Mouse (Mus musculus) thymus, adult 2 months (tissue): Measurements from ENCODE around the gene Krt23. TPM values are rescaled to one million over a fixed set of nuclear protein-coding genes. Genes with fewer than 3 reads are reported as not detected.

Experiments used
- DNase-seq: peaks from one replicate; pipeline ENCODE4 v3.0.0; 2021
- H3K27ac ChIP-seq: fragments of 200-500 bp; 2 replicates; pipeline ENCODE4 v1.5.1; 2012; ENCODE audit warnings: low read length, control low read depth; ENCODE audit not compliant: control insufficient read depth, insufficient read depth
- H3K27me3 ChIP-seq: fragments of 200-500 bp; 2 replicates; pipeline ENCODE4 v1.6.1; 2012; ENCODE audit warnings: mild to moderate bottlenecking, low read length, moderate library complexity, mixed read lengths; ENCODE audit not compliant: control insufficient read depth, insufficient read depth
- H3K36me3 ChIP-seq: fragments of 200-500 bp; 2 replicates; pipeline ENCODE4 v1.6.1; 2012; ENCODE audit warnings: mild to moderate bottlenecking, low read length, moderate library complexity; ENCODE audit not compliant: control insufficient read depth, insufficient read depth
- H3K4me1 ChIP-seq: fragments of 200-500 bp; replicated peaks from 2 replicates; pipeline ENCODE4 v1.6.1; 2012; ENCODE audit warnings: low read length; ENCODE audit not compliant: control insufficient read depth, insufficient read depth
- H3K4me3 ChIP-seq: fragments of 200-500 bp; 2 replicates; pipeline ENCODE4 v1.5.1; 2012; ENCODE audit warnings: mild to moderate bottlenecking, low read length, control low read depth, moderate library complexity; ENCODE audit not compliant: control insufficient read depth, insufficient read depth
- CTCF ChIP-seq: fragments of 200-500 bp; IDR thresholded peaks from 2 replicates; pipeline ENCODE4 v1.5.1; 2012; ENCODE audit warnings: mild to moderate bottlenecking, control low read depth, low read length, moderate library complexity, borderline replicate concordance; ENCODE audit not compliant: control insufficient read depth, poor library complexity, insufficient read depth; ENCODE audit errors: extremely low read depth
- POLR2A ChIP-seq: fragments of 200-500 bp; IDR thresholded peaks from 2 replicates; pipeline ENCODE4 v1.6.1; 2012; ENCODE audit warnings: mild to moderate bottlenecking, low read length, control low read depth, moderate library complexity; ENCODE audit not compliant: control insufficient read depth, poor library complexity, insufficient read depth; ENCODE audit errors: extremely low read depth
- WGBS: fragments of 180-500 bp; shearing (Covaris S2); methylation state at CpG from one replicate; pipeline ENCODE4 v1.1.7; 2018; 5-methylcytosine and 5-hydroxymethylcytosine counted together
- polyA plus RNA-seq: library from polyadenylated mRNA; depleted of rRNA; stranded (reverse); fragments of >200 nt; gene quantifications from 2 replicates; pipeline ENCODE4 v1.2.3, GENCODE M21; 2012

Krt23 gene
- polyA plus RNA-seq, 1 experiment, result 1.7 TPM

DNA sequence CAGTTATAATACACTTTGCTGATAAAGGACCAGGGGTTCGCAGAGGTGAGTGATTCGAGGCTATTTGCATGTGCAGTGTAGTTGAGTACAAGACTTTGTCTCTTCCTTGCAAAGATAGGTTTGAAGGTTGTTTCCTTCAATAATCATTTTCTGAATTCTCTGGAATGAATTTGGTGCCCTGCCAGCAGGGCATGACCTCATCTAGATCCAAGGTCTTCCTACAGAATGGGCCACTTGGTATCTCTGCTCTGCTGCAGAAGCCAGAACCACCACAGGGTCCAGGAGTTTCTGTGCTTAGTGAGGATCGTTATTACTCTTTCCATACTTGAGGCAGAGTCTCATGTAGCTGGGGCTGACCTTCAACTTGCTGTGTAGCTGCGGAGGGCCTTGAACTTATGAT lies 1.8 kb upstream of the Krt23 start:
- Histone ChIP-seq H3K4me1 (no peaks in the 10 kb centered on the region), H3K27me3 (no peaks in the 10 kb centered on the region), H3K36me3 (no peaks in the 10 kb centered on the region), H3K27ac (no peak overlapping the region), H3K4me3 (no peak overlapping the region)
- TF ChIP-seq POLR2A (no peak), CTCF (no peak)
- no peak for DNase-seq
- 94% methylated on average over 4 of the region's 4 CpGs for WGBS

DNA sequence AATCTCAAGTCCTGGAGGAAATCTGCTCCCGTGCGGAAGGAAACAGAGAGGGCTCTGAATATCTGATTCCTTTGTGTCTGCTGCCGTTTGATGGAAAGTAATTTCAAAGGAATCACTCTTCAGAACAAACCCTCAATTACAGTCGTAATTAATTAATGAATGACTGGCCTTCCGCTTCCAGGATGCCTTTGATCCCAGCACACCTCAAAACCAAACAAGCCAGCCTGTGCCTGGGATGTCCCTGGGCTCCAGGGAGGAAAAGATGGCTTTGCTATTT lies 575 bp upstream of the Krt23 start:
- WGBS, result 63% methylated on average over 5 of the region's 5 CpGs
- DNase-seq, result no peak
- TF ChIP-seq POLR2A (no peak), CTCF (no peak)
- Histone ChIP-seq H3K27ac (no peak overlapping the region), H3K4me1 (no peaks in the 10 kb centered on the region), H3K4me3 (no peak overlapping the region), H3K27me3 (no peaks in the 10 kb centered on the region), H3K36me3 (no peaks in the 10 kb centered on the region)

DNA sequence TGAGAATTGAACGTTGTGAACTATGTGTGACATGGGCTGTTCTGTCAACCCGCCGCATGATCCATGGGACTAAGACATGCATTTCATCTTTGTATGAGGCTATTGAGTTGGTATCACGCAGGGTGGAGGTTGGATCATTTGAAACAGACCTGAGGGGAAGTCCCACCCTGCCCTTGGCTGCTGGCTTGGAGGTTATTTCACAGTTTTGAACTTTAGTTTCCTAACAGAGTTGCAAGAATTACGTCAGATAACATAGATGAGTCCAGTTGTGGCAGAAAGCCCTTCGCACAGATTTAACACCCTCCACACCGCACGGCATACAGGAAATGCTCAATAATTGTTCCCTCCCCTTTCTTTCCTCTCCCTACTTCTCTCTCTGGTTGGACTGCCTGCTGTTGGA lies 1.9 kb downstream of the Krt23 start:
- Histone ChIP-seq H3K4me1 (no peaks in the 10 kb centered on the region), H3K4me3 (no peak overlapping the region), H3K27me3 (no peaks in the 10 kb centered on the region), H3K36me3 (no peaks in the 10 kb centered on the region), H3K27ac (no peak overlapping the region)
- no peak for DNase-seq
- no peak for TF ChIP-seq CTCF
- WGBS, result 77% methylated on average over 8 of the region's 8 CpGs

DNA sequence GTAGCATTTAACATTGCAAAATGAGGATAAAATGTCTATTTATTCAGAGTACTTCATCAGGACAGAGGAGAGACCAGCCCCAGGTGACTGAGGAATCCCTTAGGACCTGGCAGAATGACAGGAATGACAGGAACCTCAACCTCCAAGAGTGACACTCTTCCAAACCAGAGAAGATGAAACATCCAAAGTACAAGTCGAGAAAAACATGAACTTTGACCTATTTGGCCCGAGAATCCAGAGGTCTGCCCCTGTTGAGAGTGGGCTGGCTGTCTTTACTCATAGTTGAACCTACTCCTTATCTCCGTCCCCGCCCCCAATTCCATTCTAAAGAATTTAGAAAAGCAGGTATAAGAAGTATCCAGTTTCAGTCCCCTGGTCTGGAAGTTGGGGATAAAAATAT lies 2.3 kb downstream of the Krt23 start:
- no peak for DNase-seq
- Histone ChIP-seq H3K4me3 (no peak overlapping the region), H3K27ac (no peak overlapping the region), H3K4me1 (no peaks in the 10 kb centered on the region), H3K36me3 (no peaks in the 10 kb centered on the region), H3K27me3 (no peaks in the 10 kb centered on the region)
- WGBS, result 86% methylated on average over 4 of the region's 4 CpGs
- TF ChIP-seq CTCF (no peak), POLR2A (no peak)

DNA sequence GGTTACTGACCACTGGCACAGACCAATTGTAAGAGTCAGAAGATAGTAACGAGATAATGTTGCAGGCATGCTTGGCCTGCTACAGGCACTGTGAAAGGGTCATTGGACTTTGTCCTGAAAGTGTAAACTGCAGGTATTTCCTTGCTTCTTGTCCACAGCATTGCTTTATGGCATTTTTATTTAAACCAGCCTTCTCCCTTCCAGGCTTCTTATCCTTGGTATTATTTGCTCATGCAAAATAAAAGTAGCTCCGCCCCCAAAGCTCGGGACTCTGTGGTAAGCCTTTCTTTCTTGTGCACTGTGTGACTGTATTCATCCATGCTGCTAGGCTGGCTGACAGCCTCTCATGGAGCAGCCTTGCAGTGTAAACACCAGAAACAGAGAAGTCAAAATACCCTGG lies 3.7 kb downstream of the Krt23 start:
- no peak for DNase-seq
- WGBS, result 73% methylated on average over 3 of the region's 3 CpGs
- Histone ChIP-seq H3K4me3 (no peak overlapping the region), H3K4me1 (no peaks in the 10 kb centered on the region), H3K27ac (no peak overlapping the region), H3K36me3 (no peaks in the 10 kb centered on the region), H3K27me3 (no peaks in the 10 kb centered on the region)
- no peak for TF ChIP-seq CTCF
- no peak for TF ChIP-seq POLR2A

DNA sequence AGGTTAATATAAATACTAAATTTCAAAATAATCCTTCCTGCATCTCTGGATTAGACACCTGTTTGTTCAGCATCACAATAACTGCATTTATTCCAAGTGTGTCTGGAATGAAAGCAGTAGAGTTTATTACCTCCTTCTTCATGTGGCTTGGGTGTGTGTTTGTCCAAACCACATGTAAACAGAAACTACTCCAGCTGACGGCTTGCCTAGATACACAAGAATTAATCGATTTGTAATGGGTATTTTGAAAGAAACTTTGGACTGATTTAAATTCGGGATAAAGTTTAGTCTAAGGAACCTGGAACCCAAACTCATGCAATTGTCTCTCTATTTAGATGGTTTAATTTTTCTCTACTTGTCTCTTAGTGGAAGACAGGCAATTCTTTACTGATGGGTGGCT lies 18.0 kb downstream of the Krt23 start:
- H3K36me3 ChIP-seq, result no peaks in the 10 kb centered on the region
- 86% methylated on average over 3 of the region's 3 CpGs for WGBS
- H3K27me3 ChIP-seq, result no peaks in the 10 kb centered on the region
- DNase-seq, result no peak
- no peaks in the 10 kb centered on the region for H3K4me1 ChIP-seq
- no peak for TF ChIP-seq CTCF
- no peak for TF ChIP-seq POLR2A
- no peak overlapping the region for H3K4me3 ChIP-seq
- no peak overlapping the region for H3K27ac ChIP-seq

DNA sequence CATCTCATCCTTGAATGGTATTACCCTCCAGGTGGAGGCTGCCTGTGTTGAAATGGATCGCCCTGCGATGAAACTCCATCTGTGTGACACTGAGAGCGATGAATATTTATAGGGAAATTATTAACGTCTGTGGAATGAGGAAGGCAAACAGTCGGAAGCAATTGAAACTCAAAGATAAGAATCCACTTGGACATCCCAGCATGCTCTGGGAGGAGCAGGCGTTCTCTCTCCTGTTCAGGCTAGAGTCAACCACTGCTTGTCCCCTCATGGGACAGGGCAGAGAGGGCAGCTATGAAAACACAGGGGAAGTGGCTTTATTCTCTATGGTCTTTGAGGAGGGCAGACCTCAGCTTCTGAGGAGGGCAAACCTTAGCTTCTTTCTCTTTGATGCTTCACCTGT lies 19.5 kb downstream of the Krt23 start:
- no peaks in the 10 kb centered on the region for H3K36me3 ChIP-seq
- no peak for TF ChIP-seq CTCF
- no peak for TF ChIP-seq POLR2A
- no peak for DNase-seq

More for the DNA sequence above, 19.5 kb downstream of the Krt23 start:
- WGBS, result 83% methylated on average over 6 of the region's 6 CpGs
- no peaks in the 10 kb centered on the region for H3K4me1 ChIP-seq
- no peak overlapping the region for H3K4me3 ChIP-seq
- H3K27ac ChIP-seq, result no peak overlapping the region
- H3K27me3 ChIP-seq, result no peaks in the 10 kb centered on the region
